Mouse (Mus musculus): ENCODE measurements around the gene Adam12. TPM values are rescaled to one million over a fixed set of nuclear protein-coding genes. Genes with fewer than 3 reads are reported as not detected.

Gene Adam12
- polyA plus RNA-seq, 1 experiment: 1.4 TPM

GRCm38 (mm10) chr7:133856278-133856677 lies 375.7 kb downstream of the Adam12 start:
- DNase-seq: peak; percentile 59 to 66

GRCm38 (mm10) chr7:133850735-133851134 lies 381.2 kb downstream of the Adam12 start:
- Histone ChIP-seq H3K4me1 (ENCODE audit: control insufficient read depth, insufficient read depth, low read length) (no peaks in the 10 kb centered on the region), H3K27ac (ENCODE audit: insufficient read depth, low read length) (no peak overlapping the region), H3K4me3 (replicated peaks; ENCODE audit: insufficient read depth, low read depth, low read length) (no peak overlapping the region), H3K27me3 (ENCODE audit: control insufficient read depth, insufficient read depth, low read length) (no peaks in the 10 kb centered on the region)
- DNase-seq: no peak
- TF ChIP-seq POLR2A (IDR thresholded peaks at IDR 0.05; ENCODE audit: borderline replicate concordance, insufficient read depth, low read length): no peak
- no peak for TF ChIP-seq CTCF (IDR thresholded peaks at IDR 0.05; ENCODE audit: borderline replicate concordance, insufficient read depth, low read depth, low read length)

More at GRCm38 (mm10) chr7:133856278-133856677, 375.7 kb downstream of the Adam12 start:
- WGBS: 0% methylated on average over 3 of the region's 3 CpGs
- H3K27me3 ChIP-seq (ENCODE audit: control insufficient read depth, insufficient read depth, low read length): no peaks in the 10 kb centered on the region; the same call in 1 of the 2 replicates
- H3K27ac ChIP-seq (ENCODE audit: insufficient read depth, low read length): no peak overlapping the region
- H3K4me3 ChIP-seq (replicated peaks; ENCODE audit: insufficient read depth, low read depth, low read length): no peak overlapping the region
- H3K4me1 ChIP-seq (ENCODE audit: control insufficient read depth, insufficient read depth, low read length): 0 out of 2 replicates have a peak, but pooled peaks cover 3% of the 10 kb centered on the region
- no peak for TF ChIP-seq POLR2A (IDR thresholded peaks at IDR 0.05; ENCODE audit: borderline replicate concordance, insufficient read depth, low read length)
- TF ChIP-seq CTCF (IDR thresholded peaks at IDR 0.05; ENCODE audit: borderline replicate concordance, insufficient read depth, low read depth, low read length): peak; percentile 98

GRCm38 (mm10) chr7:133848180-133848579 lies 383.8 kb downstream of the Adam12 start:
- WGBS: 72% methylated on average over 2 of the region's 2 CpGs
- no peak overlapping the region for H3K4me3 ChIP-seq (replicated peaks; ENCODE audit: insufficient read depth, low read depth, low read length)
- no peaks in the 10 kb centered on the region for H3K27me3 ChIP-seq (ENCODE audit: control insufficient read depth, insufficient read depth, low read length)
- no peaks in the 10 kb centered on the region for H3K4me1 ChIP-seq (ENCODE audit: control insufficient read depth, insufficient read depth, low read length)
- no peak for DNase-seq
- no peak overlapping the region for H3K27ac ChIP-seq (ENCODE audit: insufficient read depth, low read length)
- TF ChIP-seq CTCF (IDR thresholded peaks at IDR 0.05; ENCODE audit: borderline replicate concordance, insufficient read depth, low read depth, low read length) (no peak), POLR2A (IDR thresholded peaks at IDR 0.05; ENCODE audit: borderline replicate concordance, insufficient read depth, low read length) (no peak)

- DNase-seq: no peak
- Histone ChIP-seq H3K4me3 (replicated peaks; ENCODE audit: insufficient read depth, low read depth, low read length) (no peak overlapping the region), H3K27me3 (ENCODE audit: control insufficient read depth, insufficient read depth, low read length) (no peaks in the 10 kb centered on the region), H3K27ac (ENCODE audit: insufficient read depth, low read length) (no peak overlapping the region), H3K4me1 (ENCODE audit: control insufficient read depth, insufficient read depth, low read length) (no peaks in the 10 kb centered on the region)
- TF ChIP-seq CTCF (IDR thresholded peaks at IDR 0.05; ENCODE audit: borderline replicate concordance, insufficient read depth, low read depth, low read length) (no peak), POLR2A (IDR thresholded peaks at IDR 0.05; ENCODE audit: borderline replicate concordance, insufficient read depth, low read length) (no peak)
- 70% methylated on average over 1 of the region's 1 CpGs for WGBS
These were observed 384.8 kb downstream of the Adam12 start for GRCm38 (mm10) chr7:133847175-133847574.

GRCm38 (mm10) chr7:133842079-133842478 lies 389.9 kb downstream of the Adam12 start:
- H3K27me3 ChIP-seq (ENCODE audit: control insufficient read depth, insufficient read depth, low read length): no peaks in the 10 kb centered on the region
- no peaks in the 10 kb centered on the region for H3K4me1 ChIP-seq (ENCODE audit: control insufficient read depth, insufficient read depth, low read length)
- no peak for TF ChIP-seq POLR2A (IDR thresholded peaks at IDR 0.05; ENCODE audit: borderline replicate concordance, insufficient read depth, low read length)
- TF ChIP-seq CTCF (IDR thresholded peaks at IDR 0.05; ENCODE audit: borderline replicate concordance, insufficient read depth, low read depth, low read length): no peak
- no peak for DNase-seq
- H3K27ac ChIP-seq (ENCODE audit: insufficient read depth, low read length): no peak overlapping the region
- WGBS: 70% methylated on average over 6 of the region's 6 CpGs
- no peak overlapping the region for H3K4me3 ChIP-seq (replicated peaks; ENCODE audit: insufficient read depth, low read depth, low read length)

- Histone ChIP-seq H3K4me3 (replicated peaks; ENCODE audit: insufficient read depth, low read depth, low read length) (no peak overlapping the region), H3K27ac (ENCODE audit: insufficient read depth, low read length) (no peak overlapping the region), H3K27me3 (ENCODE audit: control insufficient read depth, insufficient read depth, low read length) (no peaks in the 10 kb centered on the region), H3K4me1 (ENCODE audit: control insufficient read depth, insufficient read depth, low read length) (no peaks in the 10 kb centered on the region)
- TF ChIP-seq POLR2A (IDR thresholded peaks at IDR 0.05; ENCODE audit: borderline replicate concordance, insufficient read depth, low read length) (no peak), CTCF (IDR thresholded peaks at IDR 0.05; ENCODE audit: borderline replicate concordance, insufficient read depth, low read depth, low read length) (peak; percentile 39)
- WGBS: 9% methylated on average over 4 of the region's 4 CpGs
- peak in 1 of 2 experiments; percentile 5 for DNase-seq
These were observed 392.4 kb downstream of the Adam12 start for GRCm38 (mm10) chr7:133839546-133839945.

Other genes starting within 250 kb of the Adam12 start
- 5.2 and 7.4 TPM in 2 replicates for gene D7Ertd443e, start 153.5 kb upstream of the Adam12 start, polyA plus RNA-seq (2012; rRNA removed)

Measured in cerebellum, adult 2 months (tissue).